ENCODE assay signal across 8 mouse cellular contexts in the genomic region with DNA sequence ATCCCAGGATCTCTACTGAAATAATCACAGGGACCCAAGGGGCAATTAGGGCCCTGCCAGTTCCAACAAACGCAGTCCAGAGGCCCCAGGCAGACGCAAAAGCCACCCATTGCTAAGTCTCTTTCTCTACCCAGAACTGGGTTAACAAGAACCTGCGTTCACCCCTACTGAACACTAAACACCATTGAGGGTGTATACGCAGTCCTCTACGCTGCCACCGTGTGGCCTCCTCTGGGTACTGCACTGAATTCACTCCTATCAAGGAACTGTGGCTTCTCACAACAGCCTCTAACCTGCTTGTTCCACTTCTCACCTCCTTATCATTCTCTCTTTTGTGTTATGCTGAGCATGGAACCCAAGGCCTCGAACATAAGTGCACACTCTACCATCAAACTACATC. TPM values are rescaled to one million over a fixed set of nuclear protein-coding genes. Genes with fewer than 3 reads are reported as not detected.
DNase-seq lines count a peak whose midpoint lies in the region; ATAC-seq and TF ChIP-seq lines count a peak whose summit lies in the region.

No protein-coding gene starts in this region.

- no peak overlapping the region for H3K9ac ChIP-seq in forebrain, embryonic 11.5 days (ENCODE audit: low read length)
- H3K9ac ChIP-seq in hindbrain, embryonic 12.5 days: no peak overlapping the region

- 1% methylated on average over 7 of the region's 7 CpGs for WGBS in forebrain, embryonic 11.5 days
- 2% methylated on average over 7 of the region's 7 CpGs for WGBS in hindbrain, embryonic 12.5 days

- DNase-seq in ES-CJ7 (ENCODE audit: low read depth, low spot score): peak; percentile 85
- DNase-seq in forebrain, embryonic 11.5 days (ENCODE audit: low spot score): peak; percentile 91
- DNase-seq in left cerebral cortex, adult 2 months (ENCODE audit: extremely low spot score in 1 of 2, low spot score in 2 of 2): peak; percentile 70 to 78
- peak; percentile 65 for DNase-seq in right cerebral cortex, postnatal 25 days

- H3K4me2 ChIP-seq in forebrain, embryonic 11.5 days (ENCODE audit: low read depth, low read length, severe bottlenecking): no peak overlapping the region
- H3K4me2 ChIP-seq in hindbrain, embryonic 12.5 days (replicated peaks): no peak overlapping the region

- peaks cover 7% of the 10 kb centered on the region for H3K27me3 ChIP-seq in forebrain, embryonic 11.5 days (ENCODE audit: control insufficient read depth, insufficient read depth, low read length)
- H3K27me3 ChIP-seq in hindbrain, embryonic 12.5 days: peaks cover 30% of the 10 kb centered on the region
- H3K27me3 ChIP-seq in megakaryocyte, embryonic 14.5 days (replicated peaks): no peaks in the 10 kb centered on the region

- H3K9me3 ChIP-seq in forebrain, embryonic 11.5 days (ENCODE audit: control insufficient read depth, low read length): no peaks in the 10 kb centered on the region
- H3K9me3 ChIP-seq in hindbrain, embryonic 12.5 days (replicated peaks): no peaks in the 10 kb centered on the region; the same call in 1 of the 2 replicates
- H3K9me3 ChIP-seq in megakaryocyte, embryonic 14.5 days: no peaks in the 10 kb centered on the region

- ATAC-seq in forebrain, embryonic 11.5 days (replicated peaks; ENCODE audit: low FRiP score): peak; percentile 53; the same call in 1 of the 2 replicates
- peak; percentile 11; the same call in 1 of the 2 replicates for ATAC-seq in hindbrain, embryonic 12.5 days (ENCODE audit: low FRiP score)
- ATAC-seq in activated CD4-positive, CD25-positive, alpha-beta regulatory T cell, adult 4 months: no peak

- H3K36me3 ChIP-seq in forebrain, embryonic 11.5 days (ENCODE audit: control insufficient read depth, insufficient read depth, low read length): no peaks in the 10 kb centered on the region
- no peaks in the 10 kb centered on the region for H3K36me3 ChIP-seq in hindbrain, embryonic 12.5 days
- H3K36me3 ChIP-seq in megakaryocyte, embryonic 14.5 days (replicated peaks; ENCODE audit: low read length): peaks cover 9% of the 10 kb centered on the region

- TF ChIP-seq CTCF in bone marrow macrophage, adult 2 months (IDR thresholded peaks at IDR 0.05; ENCODE audit: low read depth, low read length): peak; percentile 70
- TF ChIP-seq CTCF in left cerebral cortex, adult 2 months (IDR thresholded peaks at IDR 0.05): peak; percentile 89

- TF ChIP-seq POLR2A in bone marrow macrophage, adult 2 months (IDR thresholded peaks at IDR 0.05; ENCODE audit: borderline replicate concordance, low read depth, low read length): no peak

- no peak overlapping the region for H3K4me3 ChIP-seq in bone marrow macrophage, adult 2 months (ENCODE audit: insufficient read depth, low read length)
- H3K4me3 ChIP-seq in forebrain, embryonic 11.5 days (ENCODE audit: low read depth, low read length): no peak overlapping the region
- H3K4me3 ChIP-seq in hindbrain, embryonic 12.5 days: no peak overlapping the region
- no peak overlapping the region for H3K4me3 ChIP-seq in left cerebral cortex, adult 2 months
- H3K4me3 ChIP-seq in megakaryocyte, embryonic 14.5 days (replicated peaks): peak overlapping the region; percentile 80

- peaks cover 20% of the 10 kb centered on the region for H3K4me1 ChIP-seq in bone marrow macrophage, adult 2 months (ENCODE audit: control insufficient read depth, insufficient read depth, low read length)
- H3K4me1 ChIP-seq in forebrain, embryonic 11.5 days (replicated peaks; ENCODE audit: control insufficient read depth, insufficient read depth, low read length): peaks cover 15% of the 10 kb centered on the region
- H3K4me1 ChIP-seq in hindbrain, embryonic 12.5 days: peaks cover 17% of the 10 kb centered on the region
- peaks cover 44% of the 10 kb centered on the region for H3K4me1 ChIP-seq in megakaryocyte, embryonic 14.5 days

- H3K27ac ChIP-seq in bone marrow macrophage, adult 2 months (ENCODE audit: insufficient read depth, low read depth, low read length): no peak overlapping the region
- H3K27ac ChIP-seq in forebrain, embryonic 11.5 days (ENCODE audit: low read depth, low read length): no peak overlapping the region
- H3K27ac ChIP-seq in hindbrain, embryonic 12.5 days: no peak overlapping the region
- no peak overlapping the region for H3K27ac ChIP-seq in left cerebral cortex, adult 2 months

- intact Hi-C loops in left cerebral cortex, adult 2 months (cut with DNase I): no loop called here

RNA-seq across cellular contexts. Expression of a gene that starts 19.3 kb away (rescaled TPM):
- polyA plus RNA-seq in bone marrow macrophage, adult 2 months (2012; ENCODE audit: insufficient read depth, insufficient read length, missing spikeins): 70.9 and 80.8 TPM in 2 replicates
- 37.1 and 39.1 TPM in 2 replicates for polyA plus RNA-seq in forebrain, embryonic 11.5 days (2014; fragmentation: Nextera tagmentation; extraction: Ambion mirVana)
- 47.7 and 54.1 TPM in 2 replicates for polyA plus RNA-seq in hindbrain, embryonic 12.5 days (2016; fragmentation: Nextera tagmentation; extraction: Ambion mirVana)
- 100 to 1,000 TPM; 208 to 212 TPM for total RNA-seq in left cerebral cortex, adult 2 months (2021)
- polyA plus RNA-seq in megakaryocyte, embryonic 14.5 days (2012; ENCODE audit: insufficient read depth, low replicate concordance): 55.5 and 121 TPM in 2 replicates
- 10 to 100 TPM; 14.5 to 35.2 TPM for polyA plus RNA-seq in activated CD4-positive, CD25-positive, alpha-beta regulatory T cell, adult 4 months (2017; shearing (Covaris generic))
